Mouse (Mus musculus): ENCODE results near the gene Card10. TPM values are rescaled to one million over a fixed set of nuclear protein-coding genes. Genes with fewer than 3 reads are reported as not detected.

The Card10 gene
- polyA plus RNA-seq, 1 experiment, result not detected

- TF ChIP-seq CTCF (IDR thresholded peaks at IDR 0.05; ENCODE audit: insufficient read depth, low read depth, low read length) (no peak), POLR2A (IDR thresholded peaks at IDR 0.05; ENCODE audit: insufficient read depth, low read depth, low read length) (no peak)
These were observed 4.3 kb upstream of the Card10 start for GRCm38 (mm10) chr15:78807141-78807540.

DNA sequence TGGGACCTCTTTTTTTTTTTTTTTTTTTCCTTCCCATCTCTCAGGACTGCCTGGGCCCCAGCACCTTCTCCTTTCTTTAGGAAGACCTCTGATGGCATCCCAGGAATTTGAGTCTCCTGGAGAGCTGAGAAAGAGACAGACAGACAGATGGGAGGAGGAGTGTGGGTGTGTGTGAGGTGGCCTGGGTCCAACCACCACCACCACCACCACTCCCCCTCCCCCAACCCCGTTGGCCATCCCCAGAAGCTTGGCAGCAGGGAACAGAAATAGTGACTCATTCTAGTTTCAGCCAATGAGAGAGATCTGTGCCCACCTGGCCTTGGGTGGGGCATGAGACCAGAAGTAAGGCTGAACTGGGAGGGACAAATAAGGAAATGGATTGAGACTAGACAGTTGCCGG is 3.8 kb upstream of the Card10 start:
- H3K4me1 ChIP-seq (ENCODE audit: control insufficient read depth, insufficient read depth, low read length), result peaks cover 33% of the 10 kb centered on the region
- TF ChIP-seq CTCF (IDR thresholded peaks at IDR 0.05; ENCODE audit: insufficient read depth, low read depth, low read length) (no peak), POLR2A (IDR thresholded peaks at IDR 0.05; ENCODE audit: insufficient read depth, low read depth, low read length) (no peak)
- no peak overlapping the region for H3K4me3 ChIP-seq (ENCODE audit: insufficient read depth, low read depth, low read length)
- 48% methylated on average over 2 of the region's 2 CpGs for WGBS
- no peak overlapping the region for H3K27ac ChIP-seq (ENCODE audit: insufficient read depth, low read depth, low read length)

More at GRCm38 (mm10) chr15:78807141-78807540, 4.3 kb upstream of the Card10 start:
- peaks cover 28% of the 10 kb centered on the region for H3K4me1 ChIP-seq (ENCODE audit: control insufficient read depth, insufficient read depth, low read length)
- 91% methylated on average over 3 of the region's 3 CpGs for WGBS
- no peak overlapping the region for H3K27ac ChIP-seq (ENCODE audit: insufficient read depth, low read depth, low read length)
- H3K4me3 ChIP-seq (ENCODE audit: insufficient read depth, low read depth, low read length), result no peak overlapping the region

GRCm38 (mm10) chr15:78805351-78805750 is 2.5 kb upstream of the Card10 start:
- 85% methylated on average over 2 of the region's 2 CpGs for WGBS
- TF ChIP-seq POLR2A (IDR thresholded peaks at IDR 0.05; ENCODE audit: insufficient read depth, low read depth, low read length), result no peak
- no peak for TF ChIP-seq CTCF (IDR thresholded peaks at IDR 0.05; ENCODE audit: insufficient read depth, low read depth, low read length)
- Histone ChIP-seq H3K4me3 (ENCODE audit: insufficient read depth, low read depth, low read length) (no peak overlapping the region), H3K4me1 (ENCODE audit: control insufficient read depth, insufficient read depth, low read length) (peaks cover 34% of the 10 kb centered on the region), H3K27ac (ENCODE audit: insufficient read depth, low read depth, low read length) (no peak overlapping the region)

DNA sequence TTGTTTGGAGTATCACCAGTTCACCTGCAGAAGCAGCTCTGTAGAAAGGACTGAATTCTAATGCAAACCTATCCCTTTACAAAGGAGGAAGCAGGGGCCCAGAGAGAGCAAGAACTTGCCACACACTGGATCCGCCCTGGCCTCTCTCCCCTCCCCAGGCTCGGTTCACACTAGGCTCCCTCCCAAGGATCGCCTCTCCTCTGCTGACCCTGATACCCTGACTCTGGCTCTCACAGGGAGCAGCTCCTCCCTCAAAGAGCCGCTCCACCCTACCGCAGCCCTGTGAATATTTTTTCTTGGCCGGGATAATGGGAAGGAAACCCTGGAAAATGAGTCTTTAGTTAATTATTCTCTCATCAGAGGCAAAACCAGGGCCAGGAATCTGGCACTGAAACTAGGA is 1.5 kb upstream of the Card10 start:
- no peak for TF ChIP-seq POLR2A (IDR thresholded peaks at IDR 0.05; ENCODE audit: insufficient read depth, low read depth, low read length)
- TF ChIP-seq CTCF (IDR thresholded peaks at IDR 0.05; ENCODE audit: insufficient read depth, low read depth, low read length), result no peak

GRCm38 (mm10) chr15:78803499-78803900 is 658 bp upstream of the Card10 start:
- Histone ChIP-seq H3K4me3 (ENCODE audit: insufficient read depth, low read depth, low read length) (no peak overlapping the region), H3K4me1 (ENCODE audit: control insufficient read depth, insufficient read depth, low read length) (peaks cover 38% of the 10 kb centered on the region), H3K27ac (ENCODE audit: insufficient read depth, low read depth, low read length) (no peak overlapping the region)
- WGBS, result 48% methylated on average over 8 of the region's 8 CpGs
- TF ChIP-seq POLR2A (IDR thresholded peaks at IDR 0.05; ENCODE audit: insufficient read depth, low read depth, low read length) (no peak), CTCF (IDR thresholded peaks at IDR 0.05; ENCODE audit: insufficient read depth, low read depth, low read length) (no peak)

More for the DNA sequence above, 1.5 kb upstream of the Card10 start:
- Histone ChIP-seq H3K4me3 (ENCODE audit: insufficient read depth, low read depth, low read length) (no peak overlapping the region), H3K27ac (ENCODE audit: insufficient read depth, low read depth, low read length) (peak overlapping the region; percentile 32; the same call in 1 of the 2 replicates), H3K4me1 (ENCODE audit: control insufficient read depth, insufficient read depth, low read length) (peaks cover 34% of the 10 kb centered on the region)
- WGBS, result 22% methylated on average over 6 of the region's 6 CpGs

DNA sequence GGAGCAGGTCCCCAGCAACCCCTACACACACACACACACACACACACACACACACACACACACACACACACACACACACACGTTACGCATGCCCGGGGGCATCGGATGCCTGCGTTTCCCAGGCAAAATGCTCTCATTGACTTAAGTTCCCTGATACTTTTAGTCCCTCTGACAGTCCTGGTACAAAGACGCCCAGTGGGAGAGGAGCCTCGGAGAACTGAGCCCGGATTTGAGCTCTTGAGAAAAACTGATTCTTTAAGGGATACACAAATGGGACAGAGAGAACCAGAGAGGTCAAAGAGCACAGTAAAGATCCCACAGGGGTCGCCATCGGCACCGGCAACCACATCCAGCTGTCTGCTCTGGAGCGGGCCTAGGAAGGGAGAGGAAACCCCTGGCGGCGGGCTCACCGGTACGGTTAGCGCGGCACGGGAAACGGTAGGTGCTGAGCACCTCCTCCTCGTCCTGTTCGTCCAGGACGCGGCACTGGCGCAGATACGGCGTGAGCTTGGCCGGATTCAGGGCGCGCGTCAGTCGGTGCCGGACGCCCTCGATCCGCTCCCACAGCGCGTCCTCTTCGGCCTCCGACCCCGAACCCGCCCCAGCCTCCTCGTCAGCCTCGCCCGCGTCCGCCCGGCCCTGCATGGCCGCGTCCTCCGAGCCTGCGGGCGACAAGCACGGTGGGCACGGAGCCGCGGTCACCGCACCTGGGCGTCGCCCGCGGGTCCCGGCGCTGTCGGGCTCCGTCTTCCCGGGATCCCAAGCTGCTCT is 686 bp downstream of the Card10 start:
- H3K27ac ChIP-seq (ENCODE audit: insufficient read depth, low read depth, low read length), result no peak overlapping the region
- peaks cover 38% of the 10 kb centered on the region for H3K4me1 ChIP-seq (ENCODE audit: control insufficient read depth, insufficient read depth, low read length)
- WGBS, result 5% methylated on average over 67 of the region's 67 CpGs
- no peak for TF ChIP-seq CTCF (IDR thresholded peaks at IDR 0.05; ENCODE audit: insufficient read depth, low read depth, low read length)
- no peak for TF ChIP-seq POLR2A (IDR thresholded peaks at IDR 0.05; ENCODE audit: insufficient read depth, low read depth, low read length)
- peak overlapping the region; percentile 48 for H3K4me3 ChIP-seq (ENCODE audit: insufficient read depth, low read depth, low read length)

GRCm38 (mm10) chr15:78801571-78801970 is 1.3 kb downstream of the Card10 start:
- Histone ChIP-seq H3K4me3 (ENCODE audit: insufficient read depth, low read depth, low read length) (peak overlapping the region; percentile 48; the same call in 1 of the 2 replicates), H3K4me1 (ENCODE audit: control insufficient read depth, insufficient read depth, low read length) (peaks cover 39% of the 10 kb centered on the region), H3K27ac (ENCODE audit: insufficient read depth, low read depth, low read length) (no peak overlapping the region)
- 88% methylated on average over 9 of the region's 9 CpGs for WGBS
- TF ChIP-seq POLR2A (IDR thresholded peaks at IDR 0.05; ENCODE audit: insufficient read depth, low read depth, low read length), result no peak
- TF ChIP-seq CTCF (IDR thresholded peaks at IDR 0.05; ENCODE audit: insufficient read depth, low read depth, low read length), result no peak

DNA sequence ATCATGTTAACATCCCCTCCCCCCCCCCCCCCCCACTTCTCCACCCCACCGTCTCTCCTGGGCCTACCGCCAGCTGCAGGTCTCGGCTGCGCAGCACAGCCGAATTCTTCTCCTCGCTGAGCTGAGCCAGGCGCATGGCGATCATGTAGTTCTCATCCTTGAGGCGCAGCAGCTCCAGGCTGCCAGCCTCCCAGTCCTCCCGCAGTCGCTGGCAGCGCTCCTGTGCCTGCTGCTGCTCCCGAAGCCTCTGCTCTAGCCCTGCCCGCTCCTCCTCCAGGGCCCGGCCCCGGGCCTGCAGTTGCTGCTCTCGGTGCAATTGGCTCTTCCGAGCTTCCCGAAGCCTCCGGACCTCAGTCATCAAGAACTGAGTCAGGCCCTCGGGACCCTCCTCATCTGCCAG is 3.8 kb downstream of the Card10 start:
- WGBS, result 22% methylated on average over 21 of the region's 21 CpGs
- TF ChIP-seq POLR2A (IDR thresholded peaks at IDR 0.05; ENCODE audit: insufficient read depth, low read depth, low read length) (no peak), CTCF (IDR thresholded peaks at IDR 0.05; ENCODE audit: insufficient read depth, low read depth, low read length) (no peak)

GRCm38 (mm10) chr15:78797060-78797329 is 5.8 kb downstream of the Card10 start:
- TF ChIP-seq POLR2A (IDR thresholded peaks at IDR 0.05; ENCODE audit: insufficient read depth, low read depth, low read length) (no peak), CTCF (IDR thresholded peaks at IDR 0.05; ENCODE audit: insufficient read depth, low read depth, low read length) (no peak)
- Histone ChIP-seq H3K27ac (ENCODE audit: insufficient read depth, low read depth, low read length) (no peak overlapping the region), H3K4me1 (ENCODE audit: control insufficient read depth, insufficient read depth, low read length) (peaks cover 23% of the 10 kb centered on the region), H3K4me3 (ENCODE audit: insufficient read depth, low read depth, low read length) (no peak overlapping the region)
- 95% methylated on average over 8 of the region's 8 CpGs for WGBS

More for the DNA sequence above, 3.8 kb downstream of the Card10 start:
- Histone ChIP-seq H3K4me1 (ENCODE audit: control insufficient read depth, insufficient read depth, low read length) (peaks cover 41% of the 10 kb centered on the region), H3K27ac (ENCODE audit: insufficient read depth, low read depth, low read length) (no peak overlapping the region), H3K4me3 (ENCODE audit: insufficient read depth, low read depth, low read length) (no peak overlapping the region)
